Mouse (Mus musculus) liver, adult 2 months (tissue): ENCODE results near the gene Dnajc11.

Source experiments
- CTCF ChIP-seq: fragments of 200-500 bp; IDR thresholded peaks from 2 replicates; pipeline ENCODE4 v1.5.1; 2011; ENCODE audit warnings: low read depth, low read length, control low read depth
- POLR2A ChIP-seq: fragments of 200-500 bp; IDR thresholded peaks from 2 replicates; pipeline ENCODE4 v1.6.1; 2011; ENCODE audit warnings: low read length, control low read depth; ENCODE audit not compliant: insufficient read depth; ENCODE audit errors: extremely low read depth

GRCm38 (mm10) chr4:151919135-151919840 lies 14.2 kb upstream of the Dnajc11 start:
- TF ChIP-seq CTCF = no peak
- TF ChIP-seq POLR2A = no peak
